Mouse (Mus musculus): Measurements from ENCODE around the gene Slc25a54. TPM values are rescaled to one million over a fixed set of nuclear protein-coding genes. Genes with fewer than 3 reads are reported as not detected.

Slc25a54 gene
- not detected in 2 replicates for polyA plus RNA-seq (2015; fragmentation: Nextera tagmentation; extraction: Ambion mirVana)

DNA sequence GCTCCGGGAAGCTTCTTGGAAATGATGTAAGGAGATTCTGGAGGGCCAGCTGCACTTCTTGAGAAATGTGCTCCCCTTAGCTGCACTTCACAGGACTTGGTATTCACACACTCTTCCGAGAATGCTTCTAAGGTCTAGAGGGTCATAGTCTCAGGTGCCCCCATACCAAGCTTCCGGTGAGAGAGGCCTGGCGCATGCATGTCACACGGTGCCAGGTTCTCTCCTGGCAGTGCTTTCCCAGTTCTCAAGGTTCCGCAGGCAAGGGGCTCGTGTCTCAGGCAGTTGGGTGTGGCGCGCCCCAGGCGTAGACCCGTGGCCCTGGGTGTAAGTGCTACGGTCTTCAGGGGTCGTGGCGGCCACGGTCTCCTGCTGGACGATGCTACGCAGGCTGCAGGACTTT, at the start of gene Slc25a54:
Gene Slc25a54, plus strand, starts transcription at position 301 of the 400 bp plus-strand sequence.
- H3K36me3 ChIP-seq (ENCODE audit: control insufficient read depth, insufficient read depth, low read length): no peaks in the 10 kb centered on the region
- H3K4me3 ChIP-seq (replicated peaks; ENCODE audit: low read length): no peak within 1 kb of the TSS

DNA sequence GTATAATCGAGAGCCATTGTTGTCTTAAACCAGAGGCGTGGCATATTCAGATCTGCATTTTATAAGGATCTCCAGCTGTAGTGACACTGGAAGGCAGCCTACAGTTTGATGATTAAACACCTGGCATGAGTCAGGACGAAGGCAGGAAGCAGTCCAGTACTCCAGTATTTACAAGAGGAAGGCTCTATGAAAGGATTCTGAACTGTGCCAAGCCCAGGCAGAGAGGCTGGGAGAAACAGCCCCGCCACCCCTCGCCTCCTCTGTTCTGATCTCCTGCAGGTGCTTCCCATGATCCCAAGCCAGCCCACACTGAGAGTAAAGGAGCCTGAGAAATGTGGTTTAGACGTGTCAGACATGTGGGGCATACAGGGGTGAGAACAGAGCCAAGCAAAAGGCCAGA, 49.5 kb upstream of the Slc25a54 start:
- peak; percentile 65 for ATAC-seq (ENCODE audit: insufficient read depth, low FRiP score)
- peak overlapping the region; percentile 73 for H3K27ac ChIP-seq (ENCODE audit: low read length)

More for the DNA sequence above, at the start of gene Slc25a54:
- Histone ChIP-seq H3K9me3 (replicated peaks; ENCODE audit: control insufficient read depth, low read length) (no peaks in the 10 kb centered on the region), H3K4me1 (ENCODE audit: control insufficient read depth, insufficient read depth, low read length) (no peaks in the 10 kb centered on the region), H3K4me2 (ENCODE audit: low read depth, low read length) (no peak within 1 kb of the TSS), H3K9ac (ENCODE audit: low read length) (no peak within 1 kb of the TSS), H3K27ac (ENCODE audit: low read length) (no peak within 1 kb of the TSS), H3K27me3 (ENCODE audit: control insufficient read depth, insufficient read depth, low read length) (no peaks in the 10 kb centered on the region)
- no peak for ATAC-seq (ENCODE audit: insufficient read depth, low FRiP score)
- 91% methylated on average over 17 of the region's 17 CpGs for WGBS

DNA sequence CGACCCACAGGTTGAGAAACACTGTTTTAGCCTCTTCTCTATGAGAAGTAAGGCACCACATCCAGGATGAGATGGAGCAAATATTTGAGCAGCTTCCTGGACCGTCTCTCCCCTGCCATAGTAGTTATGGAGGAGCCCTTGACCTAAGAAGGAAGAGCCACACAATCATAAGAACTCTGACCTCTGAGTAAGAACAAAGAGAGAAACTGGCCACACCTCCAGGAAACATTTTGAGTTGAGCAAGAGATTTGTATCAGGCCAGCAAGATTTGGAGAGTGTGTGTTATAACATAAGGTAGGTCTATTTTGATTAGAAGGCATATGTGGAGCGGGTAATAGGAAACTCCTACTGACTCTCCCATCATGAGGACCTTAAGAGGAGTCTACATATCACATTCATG, 48.6 kb upstream of the Slc25a54 start:
- no peaks in the 10 kb centered on the region for H3K27me3 ChIP-seq (ENCODE audit: control insufficient read depth, insufficient read depth, low read length)
- no peaks in the 10 kb centered on the region for H3K36me3 ChIP-seq (ENCODE audit: control insufficient read depth, insufficient read depth, low read length)
- H3K27ac ChIP-seq (ENCODE audit: low read length): peak overlapping the region; percentile 73; the same call in 1 of the 2 replicates
- H3K4me2 ChIP-seq (ENCODE audit: low read depth, low read length): no peak overlapping the region
- H3K4me3 ChIP-seq (replicated peaks; ENCODE audit: low read length): no peak overlapping the region
- no peaks in the 10 kb centered on the region for H3K9me3 ChIP-seq (replicated peaks; ENCODE audit: control insufficient read depth, low read length)
- no peak for ATAC-seq (ENCODE audit: insufficient read depth, low FRiP score)
- peaks cover 20% of the 10 kb centered on the region for H3K4me1 ChIP-seq (ENCODE audit: control insufficient read depth, insufficient read depth, low read length)
- H3K9ac ChIP-seq (ENCODE audit: low read length): no peak overlapping the region
- WGBS: 81% methylated on average over 3 of the region's 3 CpGs

More for the DNA sequence above, 49.5 kb upstream of the Slc25a54 start:
- Histone ChIP-seq H3K4me3 (replicated peaks; ENCODE audit: low read length) (no peak overlapping the region), H3K36me3 (ENCODE audit: control insufficient read depth, insufficient read depth, low read length) (no peaks in the 10 kb centered on the region), H3K9me3 (replicated peaks; ENCODE audit: control insufficient read depth, low read length) (no peaks in the 10 kb centered on the region), H3K27me3 (ENCODE audit: control insufficient read depth, insufficient read depth, low read length) (no peaks in the 10 kb centered on the region), H3K4me1 (ENCODE audit: control insufficient read depth, insufficient read depth, low read length) (peaks cover 20% of the 10 kb centered on the region), H3K4me2 (ENCODE audit: low read depth, low read length) (peak overlapping the region; percentile 13; the same call in 1 of the 2 replicates), H3K9ac (ENCODE audit: low read length) (no peak overlapping the region)
- 27% methylated on average over 6 of the region's 6 CpGs for WGBS

DNA sequence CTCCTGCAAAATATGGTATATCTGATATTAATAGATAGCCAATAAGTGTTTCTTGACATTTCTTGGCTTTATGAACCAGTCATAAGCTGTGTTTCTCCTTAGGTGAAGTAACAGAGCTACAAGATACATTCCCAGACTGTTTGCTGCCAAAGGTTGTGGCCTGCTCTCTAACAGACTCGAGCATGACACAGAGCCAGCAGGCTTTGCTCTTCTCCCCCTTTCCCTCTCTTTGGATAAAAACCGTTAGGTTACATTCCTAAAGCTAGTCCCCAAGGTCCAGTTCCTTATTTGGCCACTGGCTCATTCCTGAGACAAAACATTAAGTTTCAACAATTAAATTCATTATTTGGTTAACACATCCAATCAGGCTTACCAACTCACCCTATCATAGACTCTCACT, 48.0 kb upstream of the Slc25a54 start:
- no peak overlapping the region for H3K9ac ChIP-seq (ENCODE audit: low read length)
- H3K9me3 ChIP-seq (replicated peaks; ENCODE audit: control insufficient read depth, low read length): no peaks in the 10 kb centered on the region
- no peaks in the 10 kb centered on the region for H3K27me3 ChIP-seq (ENCODE audit: control insufficient read depth, insufficient read depth, low read length)
- ATAC-seq (ENCODE audit: insufficient read depth, low FRiP score): no peak
- no peak overlapping the region for H3K27ac ChIP-seq (ENCODE audit: low read length)
- WGBS: 39% methylated on average over 2 of the region's 2 CpGs
- H3K4me3 ChIP-seq (replicated peaks; ENCODE audit: low read length): no peak overlapping the region
- H3K4me1 ChIP-seq (ENCODE audit: control insufficient read depth, insufficient read depth, low read length): peaks cover 20% of the 10 kb centered on the region
- no peaks in the 10 kb centered on the region for H3K36me3 ChIP-seq (ENCODE audit: control insufficient read depth, insufficient read depth, low read length)
- H3K4me2 ChIP-seq (ENCODE audit: low read depth, low read length): no peak overlapping the region

DNA sequence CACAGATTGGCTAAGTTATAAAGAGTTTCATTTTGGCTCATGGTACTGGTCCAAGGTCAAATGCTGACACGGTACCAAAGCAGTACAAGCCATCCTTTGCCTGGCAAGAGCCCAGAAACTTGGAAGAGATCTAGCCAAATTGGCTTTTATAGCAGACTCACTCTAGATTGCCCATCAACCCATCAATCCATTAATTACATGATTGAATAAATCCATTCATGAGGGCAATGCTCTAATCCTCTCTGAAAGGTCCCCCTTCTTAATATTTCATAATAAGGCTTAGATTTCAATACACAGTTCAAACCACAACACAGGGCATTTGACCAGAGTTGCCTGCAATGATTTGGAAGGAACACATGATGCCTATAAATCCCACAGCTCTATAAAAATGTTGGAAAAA, 45.9 kb upstream of the Slc25a54 start:
- Histone ChIP-seq H3K4me1 (ENCODE audit: control insufficient read depth, insufficient read depth, low read length) (peaks cover 20% of the 10 kb centered on the region), H3K27me3 (ENCODE audit: control insufficient read depth, insufficient read depth, low read length) (no peaks in the 10 kb centered on the region), H3K9ac (ENCODE audit: low read length) (no peak overlapping the region), H3K4me2 (ENCODE audit: low read depth, low read length) (no peak overlapping the region), H3K27ac (ENCODE audit: low read length) (no peak overlapping the region), H3K36me3 (ENCODE audit: control insufficient read depth, insufficient read depth, low read length) (no peaks in the 10 kb centered on the region), H3K4me3 (replicated peaks; ENCODE audit: low read length) (no peak overlapping the region), H3K9me3 (replicated peaks; ENCODE audit: control insufficient read depth, low read length) (no peaks in the 10 kb centered on the region)
- no peak for ATAC-seq (ENCODE audit: insufficient read depth, low FRiP score)
- 73% methylated on average over 1 of the region's 1 CpGs for WGBS

DNA sequence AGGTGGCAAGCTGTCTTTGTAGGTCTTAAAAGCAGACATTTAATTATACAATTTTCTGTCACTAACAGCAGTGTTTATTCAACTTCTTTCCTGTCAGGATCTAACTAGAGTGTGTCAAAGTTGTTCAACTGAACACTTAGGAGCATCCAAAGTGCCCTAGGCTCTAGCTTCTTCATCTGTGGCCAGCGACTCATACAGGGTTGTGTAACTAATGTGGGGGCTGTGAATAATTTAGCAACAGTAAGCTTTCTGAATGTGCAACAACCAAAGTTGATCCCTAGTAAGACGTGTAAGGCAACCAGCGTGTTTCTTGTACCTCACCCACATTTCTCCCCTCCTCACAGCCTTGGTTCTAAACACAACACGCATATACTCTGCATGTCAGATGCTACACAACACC, 39.4 kb upstream of the Slc25a54 start:
- WGBS: 77% methylated on average over 4 of the region's 4 CpGs
- Histone ChIP-seq H3K27ac (ENCODE audit: low read length) (no peak overlapping the region), H3K4me1 (ENCODE audit: control insufficient read depth, insufficient read depth, low read length) (no peaks in the 10 kb centered on the region), H3K9me3 (replicated peaks; ENCODE audit: control insufficient read depth, low read length) (no peaks in the 10 kb centered on the region), H3K9ac (ENCODE audit: low read length) (no peak overlapping the region), H3K36me3 (ENCODE audit: control insufficient read depth, insufficient read depth, low read length) (no peaks in the 10 kb centered on the region), H3K27me3 (ENCODE audit: control insufficient read depth, insufficient read depth, low read length) (no peaks in the 10 kb centered on the region), H3K4me3 (replicated peaks; ENCODE audit: low read length) (no peak overlapping the region), H3K4me2 (ENCODE audit: low read depth, low read length) (no peak overlapping the region)
- no peak for ATAC-seq (ENCODE audit: insufficient read depth, low FRiP score)

DNA sequence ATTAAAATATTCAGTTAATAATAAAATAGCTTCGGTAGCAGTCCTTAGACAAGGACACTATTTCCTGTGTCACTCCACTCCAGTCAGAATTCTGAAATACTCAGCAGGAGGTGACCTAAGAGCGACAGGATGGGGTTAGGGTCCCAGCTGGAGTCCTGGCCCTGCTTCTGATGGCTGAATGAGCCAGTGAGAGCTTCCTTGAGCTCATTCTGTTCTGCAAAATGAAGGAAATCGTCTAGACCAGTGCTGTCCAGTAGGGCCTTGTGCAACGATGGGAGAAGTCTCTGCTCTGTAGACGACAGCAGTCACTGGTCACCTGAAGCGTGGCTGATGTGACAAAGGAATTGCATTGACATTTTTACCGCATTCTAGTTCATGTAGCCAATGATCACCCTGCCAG, 36.9 kb upstream of the Slc25a54 start:
- H3K4me2 ChIP-seq (ENCODE audit: low read depth, low read length): no peak overlapping the region
- 76% methylated on average over 7 of the region's 7 CpGs for WGBS
- no peak overlapping the region for H3K27ac ChIP-seq (ENCODE audit: low read length)
- ATAC-seq (ENCODE audit: insufficient read depth, low FRiP score): no peak
- no peaks in the 10 kb centered on the region for H3K27me3 ChIP-seq (ENCODE audit: control insufficient read depth, insufficient read depth, low read length)
- H3K9me3 ChIP-seq (replicated peaks; ENCODE audit: control insufficient read depth, low read length): no peaks in the 10 kb centered on the region
- H3K9ac ChIP-seq (ENCODE audit: low read length): no peak overlapping the region
- no peaks in the 10 kb centered on the region for H3K36me3 ChIP-seq (ENCODE audit: control insufficient read depth, insufficient read depth, low read length)
- no peak overlapping the region for H3K4me3 ChIP-seq (replicated peaks; ENCODE audit: low read length)
- peaks cover 6% of the 10 kb centered on the region; the same call in 1 of the 2 replicates for H3K4me1 ChIP-seq (ENCODE audit: control insufficient read depth, insufficient read depth, low read length)

DNA sequence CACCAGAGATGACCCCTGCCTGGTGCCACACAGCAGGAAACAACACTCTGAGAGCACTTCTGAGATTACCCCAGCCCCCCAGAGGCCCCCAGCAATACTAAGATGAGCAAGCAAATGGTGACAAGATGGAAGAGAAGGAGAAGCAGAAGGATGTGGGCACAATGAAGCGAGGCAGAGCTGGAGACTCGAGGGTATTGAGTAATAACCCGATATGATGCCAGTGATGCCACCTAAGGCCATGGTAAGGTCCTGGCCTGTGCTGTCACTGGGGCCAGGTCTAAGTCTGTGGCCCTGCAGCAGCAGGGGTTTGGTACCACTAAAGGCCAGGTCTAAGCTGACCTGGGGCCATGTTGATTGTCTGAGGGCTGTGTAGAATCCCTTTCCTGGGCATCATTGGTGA, 33.8 kb upstream of the Slc25a54 start:
- Histone ChIP-seq H3K27ac (ENCODE audit: low read length) (no peak overlapping the region), H3K4me1 (ENCODE audit: control insufficient read depth, insufficient read depth, low read length) (peaks cover 14% of the 10 kb centered on the region), H3K9ac (ENCODE audit: low read length) (no peak overlapping the region), H3K4me3 (replicated peaks; ENCODE audit: low read length) (no peak overlapping the region), H3K4me2 (ENCODE audit: low read depth, low read length) (no peak overlapping the region), H3K9me3 (replicated peaks; ENCODE audit: control insufficient read depth, low read length) (no peaks in the 10 kb centered on the region), H3K36me3 (ENCODE audit: control insufficient read depth, insufficient read depth, low read length) (no peaks in the 10 kb centered on the region), H3K27me3 (ENCODE audit: control insufficient read depth, insufficient read depth, low read length) (no peaks in the 10 kb centered on the region)
- no peak for ATAC-seq (ENCODE audit: insufficient read depth, low FRiP score)
- 88% methylated on average over 3 of the region's 3 CpGs for WGBS

DNA sequence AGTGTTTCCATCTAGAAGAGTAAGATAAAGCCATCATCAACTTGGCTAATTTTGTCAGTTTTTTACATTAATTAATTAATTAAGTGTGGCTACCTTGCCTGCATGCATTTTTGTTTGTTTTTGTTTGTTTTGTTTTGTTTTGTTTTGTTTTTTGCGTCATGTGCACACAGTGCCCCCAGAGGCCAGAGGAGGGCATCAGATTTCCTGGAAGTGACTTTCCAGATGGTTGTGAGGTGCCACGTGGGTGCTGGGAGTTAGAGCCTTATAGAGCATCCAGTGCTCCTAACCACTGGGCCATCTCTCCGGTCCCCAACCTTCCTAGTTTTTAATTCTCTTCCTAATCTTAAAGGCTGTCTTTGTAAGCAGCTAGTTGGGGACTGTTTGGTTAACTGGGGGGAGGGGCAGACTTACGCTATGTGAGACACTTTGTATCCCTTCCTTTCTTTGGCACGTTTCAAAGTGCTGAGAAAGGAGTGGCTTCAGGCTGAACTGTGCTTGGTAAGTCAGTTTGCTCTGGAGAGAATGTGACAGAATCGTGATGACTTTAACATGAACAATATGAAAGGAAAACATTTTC, 32.5 kb upstream of the Slc25a54 start:
- Histone ChIP-seq H3K4me1 (ENCODE audit: control insufficient read depth, insufficient read depth, low read length) (peaks cover 18% of the 10 kb centered on the region), H3K27me3 (ENCODE audit: control insufficient read depth, insufficient read depth, low read length) (no peaks in the 10 kb centered on the region), H3K27ac (ENCODE audit: low read length) (peak overlapping the region; percentile 38), H3K4me3 (replicated peaks; ENCODE audit: low read length) (no peak overlapping the region), H3K9ac (ENCODE audit: low read length) (no peak overlapping the region), H3K36me3 (ENCODE audit: control insufficient read depth, insufficient read depth, low read length) (no peaks in the 10 kb centered on the region), H3K4me2 (ENCODE audit: low read depth, low read length) (peak overlapping the region; percentile 32; the same call in 1 of the 2 replicates), H3K9me3 (replicated peaks; ENCODE audit: control insufficient read depth, low read length) (no peaks in the 10 kb centered on the region)
- ATAC-seq (ENCODE audit: insufficient read depth, low FRiP score): no peak
- 27% methylated on average over 6 of the region's 6 CpGs for WGBS

Data from stomach, embryonic 16.5 days (tissue).